Mouse (Mus musculus) monocyte, adult 5-6 weeks (primary cell): ENCODE results near the gene Olfr347. TPM values are rescaled to one million over a fixed set of nuclear protein-coding genes. Genes with fewer than 3 reads are reported as not detected.

ENCODE experiments used
- ATAC-seq: fragments of 153-309, 156-312 bp; replicated peaks from 2 replicates; pipeline ENCODE4 v1.8.0; 2017; ENCODE audit warnings: mild to moderate bottlenecking; ENCODE audit not compliant: low TSS enrichment, insufficient number of reproducible peaks, severe bottlenecking, poor library complexity, low FRiP score
- total RNA-seq: library from RNA; stranded (forward); fragments of 200-1000, 200-491, 200-594 nt; gene quantifications from 3 replicates; pipeline ENCODE4 v1.2.3, GENCODE M21; 2017

Gene Olfr347
- not detected in 3 replicates for total RNA-seq

DNA sequence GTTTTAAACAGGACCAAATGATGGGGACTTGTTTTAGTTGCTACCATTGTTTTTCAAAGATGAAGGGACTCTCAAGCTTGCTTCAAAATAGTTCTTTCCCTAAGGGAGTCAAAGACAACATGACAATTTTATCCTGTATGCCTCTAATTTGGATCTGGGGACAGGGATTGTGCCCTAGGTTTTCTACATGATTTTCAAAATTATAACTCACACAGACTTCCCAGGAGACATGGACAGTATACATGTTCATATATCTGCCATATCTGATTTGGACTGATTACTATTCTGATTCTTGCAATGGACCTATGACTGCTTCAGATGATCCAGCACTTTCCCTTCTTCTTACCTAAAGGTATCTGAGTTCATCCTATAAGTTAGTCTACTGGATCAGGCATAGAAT is at the start of gene Olfr347:
Olfr347 (plus strand) TSS at position 301 of the 400 bp plus-strand sequence.
- no peak for ATAC-seq

DNA sequence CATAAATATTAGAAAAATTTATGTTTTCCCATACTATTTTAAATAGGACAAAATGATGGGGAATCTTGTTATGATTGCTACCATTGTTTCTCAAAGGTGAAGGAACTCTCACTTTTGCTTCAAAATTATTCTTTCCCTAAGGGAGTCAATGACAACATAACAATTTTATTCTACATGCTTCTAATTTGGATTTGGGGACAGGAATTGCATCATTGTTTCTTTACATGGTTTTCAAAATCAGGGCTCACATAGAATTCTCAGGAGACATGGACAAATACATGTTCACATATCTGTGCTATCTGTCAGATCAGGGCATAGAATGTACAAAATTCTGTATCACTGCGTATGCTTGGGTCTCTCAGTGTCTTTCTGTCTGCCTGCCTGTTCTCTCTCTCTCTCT is 46.2 kb upstream of the Olfr347 start, which contains the start of gene Olfr346:
Olfr346 (plus strand) TSS at position 301 of the 400 bp plus-strand sequence.
- ATAC-seq, result no peak

DNA sequence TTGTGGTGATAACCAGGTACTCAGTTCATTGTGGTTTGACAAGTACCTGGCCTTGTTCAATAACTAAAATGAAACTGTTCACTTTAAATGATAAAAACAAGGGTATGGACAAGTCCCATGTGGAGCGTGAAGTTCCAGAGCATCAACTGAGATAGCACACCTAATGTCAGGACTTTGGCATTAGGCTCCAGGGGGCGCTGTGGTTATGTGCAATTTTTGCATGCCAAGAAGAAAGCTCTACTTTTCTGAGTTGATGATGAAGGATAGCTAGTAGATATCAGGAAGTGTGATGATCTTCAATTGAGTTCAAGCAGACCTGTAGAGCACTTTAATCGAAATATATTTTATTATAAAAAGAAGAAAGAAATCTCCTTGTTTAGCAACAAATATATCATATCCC is 4.5 kb downstream of the Olfr347 start:
- ATAC-seq, result no peak

DNA sequence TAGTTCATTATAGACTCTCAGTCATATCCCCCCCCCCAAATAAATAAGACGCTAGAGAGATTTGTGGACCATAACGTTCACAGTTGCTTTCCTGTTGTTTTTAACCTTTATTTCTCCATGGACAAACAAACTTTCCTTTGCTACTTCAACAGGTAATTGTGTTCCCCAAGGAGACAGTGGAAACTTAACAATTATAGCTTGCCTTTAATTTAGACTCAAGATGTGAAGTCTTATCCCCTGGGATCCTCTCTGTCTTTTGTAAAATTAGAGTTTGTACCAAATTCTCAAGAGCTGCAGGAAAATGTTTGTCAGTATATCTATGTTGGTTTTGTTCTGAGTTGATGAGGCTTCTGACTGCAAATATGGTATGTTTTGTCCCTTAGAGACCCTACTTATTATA is 52.3 kb downstream of the Olfr347 start, which contains the start of gene Olfr348:
Olfr348 (plus strand) TSS at position 301 of the 400 bp plus-strand sequence.
- no peak for ATAC-seq

Other genes starting within 250 kb of the Olfr347 start
- gene Olfr341, start 249.4 kb upstream of the Olfr347 start, total RNA-seq, result not detected in 3 replicates
- not detected in 3 replicates for gene Olfr342, start 206.9 kb upstream of the Olfr347 start, total RNA-seq
- not detected in 3 replicates for gene Olfr344, start 165.2 kb upstream of the Olfr347 start, total RNA-seq
- gene Olfr345, start 91.9 kb upstream of the Olfr347 start, total RNA-seq, result not detected in 3 replicates
- gene Olfr346, start 46.1 kb upstream of the Olfr347 start, total RNA-seq, result not detected in 3 replicates
- gene Olfr348, start 52.4 kb downstream of the Olfr347 start, total RNA-seq, result not detected in 3 replicates
- not detected in 3 replicates for gene Olfr50, start 58.6 kb downstream of the Olfr347 start, total RNA-seq
- 1.7 TPM in 1 of 3 replicates, not detected in the others for gene Olfr3, start 85.1 kb downstream of the Olfr347 start, total RNA-seq
- not detected in 3 replicates for gene Olfr350, start 114.4 kb downstream of the Olfr347 start, total RNA-seq
- not detected in 3 replicates for gene Olfr351, start 130.8 kb downstream of the Olfr347 start, total RNA-seq
- gene Olfr352, start 136.6 kb downstream of the Olfr347 start, total RNA-seq, result not detected in 3 replicates
- not detected in 3 replicates for gene Olfr353, start 161.0 kb downstream of the Olfr347 start, total RNA-seq
- not detected in 3 replicates for gene Olfr354, start 173.8 kb downstream of the Olfr347 start, total RNA-seq
- not detected in 3 replicates for gene Olfr355, start 197.0 kb downstream of the Olfr347 start, total RNA-seq
- gene Olfr356, start 205.2 kb downstream of the Olfr347 start, total RNA-seq, result not detected in 3 replicates